Mouse (Mus musculus) brain, embryonic 14.5 days (tissue): Measurements from ENCODE around the gene Palm.

Experiments
- CTCF ChIP-seq: fragments of 200-500 bp; IDR thresholded peaks from 2 replicates; pipeline ENCODE4 v1.5.1; 2012; ENCODE audit warnings: inconsistent platforms, mild to moderate bottlenecking, moderate library complexity, borderline replicate concordance; ENCODE audit not compliant: insufficient read depth, insufficient read length; ENCODE audit errors: extremely low read depth
- POLR2A ChIP-seq: fragments of 200-500 bp; IDR thresholded peaks from 2 replicates; pipeline ENCODE4 v1.6.1; 2012; ENCODE audit warnings: mild to moderate bottlenecking, inconsistent platforms, borderline replicate concordance; ENCODE audit not compliant: poor library complexity, insufficient read depth, insufficient read length, severe bottlenecking; ENCODE audit errors: extremely low read depth

- TF ChIP-seq CTCF (no peak), POLR2A (no peak)
Measured at GRCm38 (mm10) chr10:79851653-79852052, 58.3 kb downstream of the Palm start.
